Mouse (Mus musculus): Measurements from ENCODE around the gene Folr2. TPM values are rescaled to one million over a fixed set of nuclear protein-coding genes. Genes with fewer than 3 reads are reported as not detected.

The Folr2 gene
- polyA plus RNA-seq, 1 experiment from 2014 or later: 3.9 TPM

DNA sequence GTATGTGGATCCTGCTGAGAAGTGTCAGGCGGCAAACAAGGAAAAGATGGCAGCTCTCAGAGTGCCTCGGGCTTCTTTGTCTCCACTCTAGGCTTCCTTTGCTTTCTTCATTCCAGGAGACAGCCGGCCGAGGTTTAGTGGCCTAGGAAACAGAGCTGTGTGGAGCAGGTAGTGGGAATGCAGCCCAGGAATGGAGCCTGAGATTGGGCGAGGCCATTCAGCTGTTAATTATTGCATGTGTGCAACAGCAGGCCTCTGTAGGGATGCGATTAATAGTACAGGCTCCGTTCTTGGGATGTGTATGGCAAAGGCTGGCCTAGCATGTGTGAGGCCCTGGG lies 12.1 kb upstream of the Folr2 start:
- 72% methylated on average over 7 of the region's 7 CpGs for WGBS

DNA sequence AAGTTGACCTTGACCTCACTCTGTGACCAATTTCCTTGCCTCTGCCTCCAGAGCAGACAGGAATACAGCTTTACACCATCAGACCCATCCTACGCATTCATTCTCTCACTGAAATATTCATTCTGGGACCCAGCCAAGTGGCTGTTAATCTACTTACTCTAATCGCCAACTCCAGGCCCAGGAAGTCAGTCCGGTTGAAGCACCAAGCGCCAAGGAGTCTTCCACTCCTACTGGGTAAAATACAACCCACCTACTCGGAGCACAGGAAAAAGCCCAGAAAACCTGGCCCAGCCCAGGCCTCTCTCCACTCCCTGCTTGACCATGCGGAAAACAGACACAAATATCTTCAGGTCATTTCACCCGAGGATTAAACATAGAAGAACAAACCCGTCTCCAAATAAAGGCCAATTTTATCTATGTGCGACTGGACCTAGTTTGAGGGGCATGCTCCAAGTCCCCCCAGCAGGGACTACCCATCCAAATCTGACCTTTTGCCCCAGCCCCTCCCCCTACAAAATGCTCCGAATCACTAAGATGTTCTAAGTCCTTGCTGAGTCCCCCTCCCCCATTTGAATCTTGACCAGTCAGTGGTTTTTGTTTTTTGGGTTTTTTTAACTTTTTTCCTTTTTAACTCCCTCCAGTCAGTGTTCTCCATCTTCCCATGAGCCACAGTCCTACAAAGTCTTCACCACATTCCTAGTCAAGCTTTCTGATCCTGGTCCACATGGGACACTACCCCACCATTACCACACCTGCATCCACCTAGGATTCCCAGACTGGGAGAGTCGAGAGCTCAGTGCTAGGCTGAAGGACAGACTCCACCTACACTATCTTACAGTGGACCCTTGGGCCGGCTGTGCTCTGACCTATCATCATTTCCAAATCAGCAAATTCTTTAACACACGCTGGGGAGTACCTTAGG lies 11.5 kb upstream of the Folr2 start:
- no peak for ATAC-seq (replicated peaks; ENCODE audit: low FRiP score)
- H3K4me3 ChIP-seq (ENCODE audit: low read depth, low read length): no peak overlapping the region
- H3K27ac ChIP-seq (ENCODE audit: low read depth, low read length): no peak overlapping the region

More for the DNA sequence above, 12.1 kb upstream of the Folr2 start:
- no peak overlapping the region for H3K4me2 ChIP-seq
- H3K4me1 ChIP-seq (replicated peaks; ENCODE audit: control insufficient read depth, insufficient read depth, low read length): no peaks in the 10 kb centered on the region
- DNase-seq (ENCODE audit: low spot score) (no peak), ATAC-seq (replicated peaks; ENCODE audit: low FRiP score) (no peak)
- H3K9ac ChIP-seq (ENCODE audit: low read depth, low read length): no peak overlapping the region
- H3K27me3 ChIP-seq (replicated peaks; ENCODE audit: control insufficient read depth, insufficient read depth, low read length): no peaks in the 10 kb centered on the region
- H3K36me3 ChIP-seq (ENCODE audit: control insufficient read depth, insufficient read depth, low read length): no peaks in the 10 kb centered on the region
- H3K9me3 ChIP-seq (ENCODE audit: control insufficient read depth, low read length): no peaks in the 10 kb centered on the region
- no peak overlapping the region for H3K27ac ChIP-seq (ENCODE audit: low read depth, low read length)
- H3K4me3 ChIP-seq (ENCODE audit: low read depth, low read length): no peak overlapping the region

DNA sequence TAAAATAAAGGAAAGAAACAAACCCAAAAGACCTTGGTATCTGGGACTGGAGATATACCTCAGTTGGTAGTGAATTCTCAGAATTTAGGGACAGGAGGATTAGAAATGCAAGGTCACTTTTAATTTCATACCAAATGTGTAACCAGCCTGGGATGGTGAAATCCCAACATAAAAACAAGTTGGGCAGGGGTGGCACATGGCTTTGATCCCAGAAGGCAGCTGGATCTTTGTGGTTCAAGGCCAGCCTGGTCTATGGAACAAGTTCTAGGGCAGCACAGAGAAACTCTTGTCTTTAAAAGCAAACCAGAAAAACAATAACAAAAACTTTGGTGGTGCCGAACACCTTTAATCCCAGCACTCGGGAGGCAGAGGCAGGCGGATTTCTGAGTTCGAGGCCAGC lies 10.5 kb upstream of the Folr2 start:
- H3K27ac ChIP-seq (ENCODE audit: low read depth, low read length): no peak overlapping the region

More for the DNA sequence above, 11.5 kb upstream of the Folr2 start:
- DNase-seq (ENCODE audit: low spot score): no peak
- WGBS: 76% methylated on average over 13 of the region's 13 CpGs
- no peaks in the 10 kb centered on the region for H3K4me1 ChIP-seq (replicated peaks; ENCODE audit: control insufficient read depth, insufficient read depth, low read length)
- H3K9me3 ChIP-seq (ENCODE audit: control insufficient read depth, low read length): no peaks in the 10 kb centered on the region
- H3K27me3 ChIP-seq (replicated peaks; ENCODE audit: control insufficient read depth, insufficient read depth, low read length): no peaks in the 10 kb centered on the region
- H3K9ac ChIP-seq (ENCODE audit: low read depth, low read length): no peak overlapping the region
- H3K36me3 ChIP-seq (ENCODE audit: control insufficient read depth, insufficient read depth, low read length): no peaks in the 10 kb centered on the region
- no peak overlapping the region for H3K4me2 ChIP-seq

DNA sequence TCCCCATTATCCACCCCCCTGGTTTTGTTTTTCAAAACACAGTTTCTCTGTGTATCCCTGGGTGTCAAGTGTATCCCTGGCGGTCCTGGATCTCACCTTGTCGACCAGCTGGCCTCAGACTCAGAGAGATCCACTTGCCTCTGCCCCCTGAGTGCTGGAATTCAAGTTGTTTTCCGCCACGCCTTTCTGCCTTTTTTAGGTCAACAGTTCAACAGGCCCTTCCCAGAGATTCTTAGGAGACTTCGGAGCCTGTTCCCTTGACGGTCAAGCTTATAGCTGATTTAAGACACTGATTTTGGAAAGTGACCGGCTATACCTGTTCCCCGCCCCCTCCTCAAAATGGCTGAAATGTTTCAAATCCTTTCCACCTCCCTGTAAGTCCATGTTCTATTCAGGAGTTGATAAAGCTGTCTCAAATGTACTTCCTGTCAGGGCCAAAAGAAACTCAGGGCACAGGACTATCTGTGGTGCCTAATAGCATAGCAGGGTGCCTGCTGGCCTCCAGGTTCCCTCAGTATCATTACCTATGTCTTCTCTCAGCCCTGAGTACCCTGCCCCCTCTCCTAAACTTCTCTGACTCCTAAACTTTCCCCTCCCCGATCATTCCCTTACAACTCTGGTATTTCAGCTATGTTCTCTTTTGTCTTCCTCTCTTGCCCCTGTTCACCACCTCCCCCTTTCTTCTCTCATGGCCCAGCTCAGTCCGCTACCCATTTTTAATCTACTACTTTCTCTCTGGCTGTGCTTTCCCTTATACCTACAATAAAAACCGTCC lies 9.7 kb upstream of the Folr2 start:
- H3K36me3 ChIP-seq (ENCODE audit: control insufficient read depth, insufficient read depth, low read length): no peaks in the 10 kb centered on the region
- no peak overlapping the region for H3K4me2 ChIP-seq
- no peak overlapping the region for H3K9ac ChIP-seq (ENCODE audit: low read depth, low read length)
- no peaks in the 10 kb centered on the region for H3K27me3 ChIP-seq (replicated peaks; ENCODE audit: control insufficient read depth, insufficient read depth, low read length)
- H3K4me1 ChIP-seq (replicated peaks; ENCODE audit: control insufficient read depth, insufficient read depth, low read length): no peaks in the 10 kb centered on the region
- DNase-seq (ENCODE audit: low spot score) (no peak), ATAC-seq (replicated peaks; ENCODE audit: low FRiP score) (no peak)
- no peak overlapping the region for H3K27ac ChIP-seq (ENCODE audit: low read depth, low read length)
- H3K9me3 ChIP-seq (ENCODE audit: control insufficient read depth, low read length): no peaks in the 10 kb centered on the region
- 76% methylated on average over 11 of the region's 11 CpGs for WGBS
- no peak overlapping the region for H3K4me3 ChIP-seq (ENCODE audit: low read depth, low read length)

More for the DNA sequence above, 10.5 kb upstream of the Folr2 start:
- no peaks in the 10 kb centered on the region for H3K27me3 ChIP-seq (replicated peaks; ENCODE audit: control insufficient read depth, insufficient read depth, low read length)
- H3K4me3 ChIP-seq (ENCODE audit: low read depth, low read length): no peak overlapping the region
- no peak overlapping the region for H3K9ac ChIP-seq (ENCODE audit: low read depth, low read length)
- no peaks in the 10 kb centered on the region for H3K4me1 ChIP-seq (replicated peaks; ENCODE audit: control insufficient read depth, insufficient read depth, low read length)
- 96% methylated on average over 4 of the region's 4 CpGs for WGBS
- ATAC-seq (replicated peaks; ENCODE audit: low FRiP score) (no peak), DNase-seq (ENCODE audit: low spot score) (no peak)
- H3K4me2 ChIP-seq: no peak overlapping the region
- no peaks in the 10 kb centered on the region for H3K9me3 ChIP-seq (ENCODE audit: control insufficient read depth, low read length)
- H3K36me3 ChIP-seq (ENCODE audit: control insufficient read depth, insufficient read depth, low read length): no peaks in the 10 kb centered on the region

DNA sequence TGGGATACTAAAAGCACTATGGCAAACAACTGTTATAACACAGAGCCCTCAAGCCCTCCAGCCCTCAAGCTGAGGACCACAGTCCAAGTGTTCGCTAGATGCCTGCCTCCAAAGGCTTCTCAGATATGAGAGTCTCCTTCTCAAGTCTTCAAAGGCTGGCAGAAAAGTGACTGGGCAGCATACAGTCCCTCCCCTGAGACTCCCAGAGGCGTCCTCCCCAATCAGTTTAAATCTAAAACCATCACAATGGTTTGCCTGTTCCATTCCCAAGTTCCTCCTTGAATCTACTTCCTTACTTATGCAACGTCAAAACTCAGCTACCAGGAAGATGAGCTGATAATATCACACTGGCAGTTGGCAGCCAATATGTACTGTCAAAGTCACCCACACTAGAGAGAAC lies 6.4 kb upstream of the Folr2 start, which contains the start of gene Anapc15:
Gene Anapc15 (plus strand): TSS at position 301 of the 400 bp plus-strand sequence.
- ATAC-seq (replicated peaks; ENCODE audit: low FRiP score): no peak
- no peaks in the 10 kb centered on the region for H3K4me1 ChIP-seq (replicated peaks; ENCODE audit: control insufficient read depth, insufficient read depth, low read length)
- WGBS: 61% methylated on average over 3 of the region's 3 CpGs
- no peaks in the 10 kb centered on the region for H3K9me3 ChIP-seq (ENCODE audit: control insufficient read depth, low read length)
- no peak within 1 kb of the TSS for H3K9ac ChIP-seq (ENCODE audit: low read depth, low read length)
- no peak within 1 kb of the TSS for H3K4me3 ChIP-seq (ENCODE audit: low read depth, low read length)
- no peaks in the 10 kb centered on the region for H3K27me3 ChIP-seq (replicated peaks; ENCODE audit: control insufficient read depth, insufficient read depth, low read length)
- no peaks in the 10 kb centered on the region for H3K36me3 ChIP-seq (ENCODE audit: control insufficient read depth, insufficient read depth, low read length)
- no peak within 1 kb of the TSS for H3K27ac ChIP-seq (ENCODE audit: low read depth, low read length)
- DNase-seq (ENCODE audit: low spot score): no peak
- no peak within 1 kb of the TSS for H3K4me2 ChIP-seq

DNA sequence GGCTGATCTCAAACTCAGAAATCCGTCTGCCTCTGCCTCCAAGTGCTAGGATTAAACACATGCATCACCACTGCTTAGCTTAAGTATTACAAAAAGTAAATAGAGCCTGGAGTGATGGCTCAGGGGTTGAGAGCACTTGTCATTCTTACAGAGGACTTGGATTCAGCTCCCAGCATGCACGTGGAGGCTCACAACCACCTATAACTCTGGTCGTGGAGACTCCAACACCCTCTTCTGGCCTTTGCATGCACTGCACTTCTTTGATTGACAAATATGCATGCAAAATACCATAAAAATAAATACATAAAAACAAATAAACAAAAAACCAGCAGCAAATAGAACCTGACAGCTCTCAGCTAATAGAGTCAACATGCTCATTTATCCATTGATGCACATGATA lies 5.3 kb upstream of the Folr2 start:
- 59% methylated on average over 3 of the region's 3 CpGs for WGBS
- no peaks in the 10 kb centered on the region for H3K4me1 ChIP-seq (replicated peaks; ENCODE audit: control insufficient read depth, insufficient read depth, low read length)
- H3K9ac ChIP-seq (ENCODE audit: low read depth, low read length): no peak overlapping the region
- H3K9me3 ChIP-seq (ENCODE audit: control insufficient read depth, low read length): no peaks in the 10 kb centered on the region
- H3K4me3 ChIP-seq (ENCODE audit: low read depth, low read length): no peak overlapping the region
- ATAC-seq (replicated peaks; ENCODE audit: low FRiP score) (no peak), DNase-seq (ENCODE audit: low spot score) (no peak)
- no peak overlapping the region for H3K4me2 ChIP-seq
- no peaks in the 10 kb centered on the region for H3K36me3 ChIP-seq (ENCODE audit: control insufficient read depth, insufficient read depth, low read length)
- H3K27ac ChIP-seq (ENCODE audit: low read depth, low read length): no peak overlapping the region
- no peaks in the 10 kb centered on the region for H3K27me3 ChIP-seq (replicated peaks; ENCODE audit: control insufficient read depth, insufficient read depth, low read length)

DNA sequence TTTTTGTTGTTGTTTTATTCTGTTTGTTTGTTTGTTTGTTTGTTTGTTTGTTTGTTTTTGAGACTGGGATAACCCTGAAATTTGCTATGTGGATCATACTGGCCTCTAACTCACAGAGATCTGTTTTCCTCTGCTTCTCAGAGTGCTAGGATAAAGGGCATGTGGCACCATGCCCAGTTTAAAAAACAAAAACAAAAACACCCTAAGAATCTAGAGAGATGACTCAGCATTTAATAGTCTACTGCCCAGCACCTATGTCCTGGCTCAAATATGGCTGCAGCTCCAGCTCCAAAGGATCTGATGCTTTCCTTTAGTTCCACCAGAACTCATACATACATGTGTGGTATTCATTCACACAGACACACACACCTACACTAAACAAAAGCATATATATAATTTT lies 4.0 kb upstream of the Folr2 start:
- DNase-seq (ENCODE audit: low spot score): no peak
- Histone ChIP-seq H3K9ac (ENCODE audit: low read depth, low read length) (no peak overlapping the region), H3K4me3 (ENCODE audit: low read depth, low read length) (no peak overlapping the region), H3K9me3 (ENCODE audit: control insufficient read depth, low read length) (no peaks in the 10 kb centered on the region), H3K27ac (ENCODE audit: low read depth, low read length) (no peak overlapping the region), H3K36me3 (ENCODE audit: control insufficient read depth, insufficient read depth, low read length) (no peaks in the 10 kb centered on the region), H3K4me1 (replicated peaks; ENCODE audit: control insufficient read depth, insufficient read depth, low read length) (no peaks in the 10 kb centered on the region), H3K4me2 (no peak overlapping the region), H3K27me3 (replicated peaks; ENCODE audit: control insufficient read depth, insufficient read depth, low read length) (no peaks in the 10 kb centered on the region)
- no peak for ATAC-seq (replicated peaks; ENCODE audit: low FRiP score)

DNA sequence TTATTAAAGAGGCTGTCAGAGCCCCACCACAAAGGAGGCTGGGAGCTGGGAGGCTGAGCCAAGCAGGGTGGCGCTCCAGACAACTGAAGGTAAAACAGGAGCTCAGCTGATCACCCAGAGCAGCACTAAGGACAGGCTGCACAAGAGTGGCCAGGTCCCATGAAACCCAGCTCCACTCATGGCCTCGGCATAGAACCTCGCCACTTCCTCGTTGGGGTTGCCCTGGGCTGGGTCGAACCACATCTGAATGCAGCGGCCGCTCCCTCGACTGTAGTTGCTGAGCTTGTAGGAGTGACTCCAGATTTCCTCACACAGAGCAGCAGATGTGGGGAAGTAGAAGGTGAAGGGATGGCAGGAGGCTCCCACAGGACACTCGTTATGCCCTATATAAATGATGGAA lies 1.4 kb upstream of the Folr2 start:
- 73% methylated on average over 9 of the region's 9 CpGs for WGBS
- no peaks in the 10 kb centered on the region for H3K27me3 ChIP-seq (replicated peaks; ENCODE audit: control insufficient read depth, insufficient read depth, low read length)
- H3K4me2 ChIP-seq: no peak overlapping the region
- DNase-seq (ENCODE audit: low spot score): no peak
- no peak for ATAC-seq (replicated peaks; ENCODE audit: low FRiP score)
- H3K27ac ChIP-seq (ENCODE audit: low read depth, low read length): no peak overlapping the region
- no peaks in the 10 kb centered on the region for H3K4me1 ChIP-seq (replicated peaks; ENCODE audit: control insufficient read depth, insufficient read depth, low read length)
- H3K9ac ChIP-seq (ENCODE audit: low read depth, low read length): no peak overlapping the region
- H3K36me3 ChIP-seq (ENCODE audit: control insufficient read depth, insufficient read depth, low read length): no peaks in the 10 kb centered on the region
- H3K9me3 ChIP-seq (ENCODE audit: control insufficient read depth, low read length): no peaks in the 10 kb centered on the region
- no peak overlapping the region for H3K4me3 ChIP-seq (ENCODE audit: low read depth, low read length)

Measured in liver, embryonic 11.5 days (tissue).